Mouse (Mus musculus) MEL (cell line): ENCODE results near the gene Usp36. TPM values are rescaled to one million over a fixed set of nuclear protein-coding genes. Genes with fewer than 3 reads are reported as not detected.
A peak's percentile ranks its signal among the peaks of the same experiment; 100 is the strongest.

Source experiments
- DNase-seq: peaks from one replicate; pipeline ENCODE4 v3.0.0; 2011; ENCODE audit warnings: low read depth, low spot score
- H3K27ac ChIP-seq: 2 replicates; pipeline ENCODE4 v1.5.1; 2012; ENCODE audit warnings: low read depth, mild to moderate bottlenecking, control low read depth, low read length, moderate library complexity; ENCODE audit not compliant: control insufficient read depth
- H3K27me3 ChIP-seq, 2 experiments: fragments of 150-350 bp in 1 of 2; sonication (generic) in 1 of 2; 2 replicates each; pipeline ENCODE4 v1.6.1; 2012; ENCODE audit warnings: low read length in 2 of 2, mild to moderate bottlenecking in 2 of 2, improper control_type of control experiment in 1 of 2, moderate library complexity in 1 of 2; ENCODE audit not compliant: insufficient read depth in 2 of 2, control insufficient read depth in 1 of 2
- H3K36me3 ChIP-seq, 2 experiments: 2 replicates each; pipeline ENCODE4 v1.6.1; 2012 to 2014; ENCODE audit warnings: low read length in 2 of 2, improper control_type of control experiment in 1 of 2, inconsistent platforms in 1 of 2, mild to moderate bottlenecking in 1 of 2; ENCODE audit not compliant: insufficient read depth in 2 of 2, control insufficient read depth in 1 of 2
- H3K4me1 ChIP-seq, 2 experiments: fragments of 150-350 bp in 1 of 2; sonication (generic) in 1 of 2; 2 replicates each; pipeline ENCODE4 v1.6.1; 2012; ENCODE audit warnings: low read length in 2 of 2, improper control_type of control experiment in 1 of 2, mild to moderate bottlenecking in 1 of 2; ENCODE audit not compliant: insufficient read depth in 2 of 2, control insufficient read depth in 1 of 2
- H3K4me3 ChIP-seq, 2 experiments: fragments of 150-350 bp in 1 of 2; sonication (generic) in 1 of 2; 2 replicates each; pipeline ENCODE4 v1.5.1; 2012; ENCODE audit warnings: low read depth in 2 of 2, low read length in 2 of 2, mild to moderate bottlenecking in 2 of 2, moderate library complexity in 2 of 2, control low read depth in 1 of 2, improper control_type of control experiment in 1 of 2; ENCODE audit not compliant: control insufficient read depth in 1 of 2, insufficient read depth in 1 of 2
- H3K79me2 ChIP-seq: 2 replicates; pipeline ENCODE4 v1.6.1; 2012; ENCODE audit warnings: mild to moderate bottlenecking, low read length, moderate library complexity; ENCODE audit not compliant: control insufficient read depth, poor library complexity, insufficient read depth
- H3K9ac ChIP-seq: 2 replicates; pipeline ENCODE4 v1.6.1; 2012; ENCODE audit warnings: low read depth, mild to moderate bottlenecking, control low read depth, low read length, moderate library complexity; ENCODE audit not compliant: control insufficient read depth, poor library complexity, severe bottlenecking
- H3K9me3 ChIP-seq: fragments of 150-350 bp; sonication (generic); replicated peaks from 2 replicates; pipeline ENCODE4 v1.6.1; 2012; ENCODE audit warnings: mild to moderate bottlenecking, low read length, improper control_type of control experiment, moderate library complexity; ENCODE audit not compliant: insufficient read depth
- BHLHE40 ChIP-seq: IDR thresholded peaks from 2 replicates; pipeline ENCODE4 v1.6.1; 2012; ENCODE audit warnings: low read depth, mild to moderate bottlenecking, inconsistent platforms, low read length, improper control_type of control experiment, borderline replicate concordance
- CHD1 ChIP-seq: IDR thresholded peaks from 2 replicates; pipeline ENCODE4 v1.6.1; 2012; ENCODE audit warnings: low read depth, mild to moderate bottlenecking, inconsistent platforms, low read length, improper control_type of control experiment
- CHD2 ChIP-seq: IDR thresholded peaks from 2 replicates; pipeline ENCODE4 v1.6.1; 2011; ENCODE audit warnings: low read length, improper control_type of control experiment
- CTCF ChIP-seq, 3 experiments: IDR thresholded peaks in 2 of 3; conservative IDR thresholded peaks in 1 of 3; 2 replicates each; pipeline ENCODE4 v1.5.1; 2011 to 2012; ENCODE audit warnings: low read length in 3 of 3, low read depth in 2 of 3, mild to moderate bottlenecking in 2 of 3, improper control_type of control experiment in 1 of 3, inconsistent platforms in 1 of 3, mixed read lengths in 1 of 3, moderate library complexity in 1 of 3; ENCODE audit not compliant: control insufficient read depth in 1 of 3, insufficient read depth in 1 of 3, poor library complexity in 1 of 3, severe bottlenecking in 1 of 3
- E2F4 ChIP-seq: IDR thresholded peaks from 2 replicates; pipeline ENCODE4 v1.6.1; 2011; ENCODE audit warnings: low read depth, low read length, improper control_type of control experiment, borderline replicate concordance
- ELF1 ChIP-seq: IDR thresholded peaks from 2 replicates; pipeline ENCODE4 v1.6.1; 2014; ENCODE audit warnings: low read depth, mild to moderate bottlenecking, inconsistent platforms, low read length, improper control_type of control experiment, moderate library complexity
- EP300 ChIP-seq, 2 experiments: IDR thresholded peaks; 2 replicates each; pipeline ENCODE4 v1.6.1; 2011; ENCODE audit warnings: improper control_type of control experiment in 2 of 2, low read length in 2 of 2, low read depth in 1 of 2, mild to moderate bottlenecking in 1 of 2
- ETS1 ChIP-seq: IDR thresholded peaks from 2 replicates; pipeline ENCODE4 v1.6.1; 2012; ENCODE audit warnings: low read depth, mild to moderate bottlenecking, inconsistent platforms, low read length, improper control_type of control experiment, moderate library complexity
- GABPA ChIP-seq: IDR thresholded peaks from 2 replicates; pipeline ENCODE4 v1.6.1; 2012; ENCODE audit warnings: low read depth, mild to moderate bottlenecking, inconsistent platforms, low read length, improper control_type of control experiment, moderate library complexity
- GATA1 ChIP-seq: IDR thresholded peaks from 2 replicates; pipeline ENCODE4 v1.6.1; 2011; ENCODE audit warnings: low read depth, low read length, improper control_type of control experiment
- HCFC1 ChIP-seq: IDR thresholded peaks from 2 replicates; pipeline ENCODE4 v1.6.1; 2012; ENCODE audit warnings: low read depth, mild to moderate bottlenecking, inconsistent platforms, low read length, improper control_type of control experiment, moderate library complexity
- JUND ChIP-seq: IDR thresholded peaks from 2 replicates; pipeline ENCODE4 v1.6.1; 2011; ENCODE audit warnings: low read depth, mild to moderate bottlenecking, improper control_type of control experiment, low read length
- KAT2A ChIP-seq: conservative IDR thresholded peaks from 2 replicates; pipeline ENCODE4 v1.6.1; 2012; ENCODE audit warnings: low read depth, low read length, improper control_type of control experiment, inconsistent platforms
- MAX ChIP-seq: IDR thresholded peaks from 2 replicates; pipeline ENCODE4 v1.6.1; 2011; ENCODE audit warnings: low read length, improper control_type of control experiment
- MAZ ChIP-seq: IDR thresholded peaks from 2 replicates; pipeline ENCODE4 v1.6.1; 2012; ENCODE audit warnings: low read depth, mild to moderate bottlenecking, inconsistent platforms, low read length, improper control_type of control experiment
- MEF2A ChIP-seq: IDR thresholded peaks from 2 replicates; pipeline ENCODE4 v1.6.1; 2014; ENCODE audit warnings: low read depth, mild to moderate bottlenecking, inconsistent platforms, low read length, improper control_type of control experiment; ENCODE audit not compliant: poor library complexity, insufficient replicate concordance, severe bottlenecking; ENCODE audit errors: extremely low read depth
- MXI1 ChIP-seq: IDR thresholded peaks from 2 replicates; pipeline ENCODE4 v1.6.1; 2011; ENCODE audit warnings: mild to moderate bottlenecking, low read depth, low read length, improper control_type of control experiment
- MYB ChIP-seq: IDR thresholded peaks from 2 replicates; pipeline ENCODE4 v1.6.1; 2011; ENCODE audit warnings: mild to moderate bottlenecking, low read depth, low read length, improper control_type of control experiment
- MYC ChIP-seq: IDR thresholded peaks from 2 replicates; pipeline ENCODE4 v1.6.1; 2011; ENCODE audit warnings: low read depth, mild to moderate bottlenecking, low read length, improper control_type of control experiment, moderate library complexity
- NELFE ChIP-seq: IDR thresholded peaks from 2 replicates; pipeline ENCODE4 v1.6.1; 2011; ENCODE audit warnings: low read depth, low read length, improper control_type of control experiment
- NRF1 ChIP-seq: IDR thresholded peaks from 2 replicates; pipeline ENCODE4 v1.6.1; 2014; ENCODE audit warnings: low read depth, mild to moderate bottlenecking, inconsistent platforms, low read length, improper control_type of control experiment, moderate library complexity; ENCODE audit not compliant: poor library complexity, insufficient read depth, severe bottlenecking
- POLR2A ChIP-seq, 2 experiments: IDR thresholded peaks; 2 replicates each; pipeline ENCODE4 v1.6.1; 2011 to 2012; ENCODE audit warnings: low read length in 2 of 2, mild to moderate bottlenecking in 2 of 2, control low read depth in 1 of 2, improper control_type of control experiment in 1 of 2, low read depth in 1 of 2, moderate library complexity in 1 of 2; ENCODE audit not compliant: control insufficient read depth in 1 of 2, insufficient read depth in 1 of 2, poor library complexity in 1 of 2
- POLR2AphosphoS2 ChIP-seq: IDR thresholded peaks from 2 replicates; pipeline ENCODE4 v1.6.1; 2011; ENCODE audit warnings: low read length, improper control_type of control experiment
- POLR2AphosphoS5 ChIP-seq: IDR thresholded peaks from 2 replicates; pipeline ENCODE4 v1.6.1; 2012; ENCODE audit warnings: low read depth, borderline replicate concordance, mild to moderate bottlenecking, inconsistent platforms, low read length, moderate library complexity, mixed read lengths
- RCOR1 ChIP-seq: IDR thresholded peaks from 2 replicates; pipeline ENCODE4 v1.6.1; 2012; ENCODE audit warnings: low read depth, mild to moderate bottlenecking, inconsistent platforms, low read length, improper control_type of control experiment
- SIN3A ChIP-seq: IDR thresholded peaks from 2 replicates; pipeline ENCODE4 v1.6.1; 2012; ENCODE audit warnings: low read length, improper control_type of control experiment, inconsistent platforms
- SMC3 ChIP-seq: IDR thresholded peaks from 2 replicates; pipeline ENCODE4 v1.6.1; 2011; ENCODE audit warnings: low read depth, low read length, improper control_type of control experiment
- TBP ChIP-seq: IDR thresholded peaks from 2 replicates; pipeline ENCODE4 v1.8.0; 2011; ENCODE audit warnings: low read depth, low read length, improper control_type of control experiment
- TCF12 ChIP-seq: IDR thresholded peaks from 2 replicates; pipeline ENCODE4 v1.6.1; 2014; ENCODE audit warnings: low read depth, mild to moderate bottlenecking, inconsistent platforms, low read length, improper control_type of control experiment, moderate library complexity
- UBTF ChIP-seq: IDR thresholded peaks from 2 replicates; pipeline ENCODE4 v1.6.1; 2012; ENCODE audit warnings: low read depth, mild to moderate bottlenecking, inconsistent platforms, low read length, improper control_type of control experiment, moderate library complexity, borderline replicate concordance; ENCODE audit not compliant: insufficient read depth
- USF1 ChIP-seq: IDR thresholded peaks from 2 replicates; pipeline ENCODE4 v1.6.1; 2014; ENCODE audit warnings: low read depth, mild to moderate bottlenecking, inconsistent platforms, low read length, improper control_type of control experiment, moderate library complexity
- USF2 ChIP-seq, 2 experiments: IDR thresholded peaks; 2 replicates each; pipeline ENCODE4 v1.6.1; 2011 to 2012; ENCODE audit warnings: improper control_type of control experiment in 2 of 2, low read length in 2 of 2, borderline replicate concordance in 1 of 2, inconsistent platforms in 1 of 2, low read depth in 1 of 2, mild to moderate bottlenecking in 1 of 2; ENCODE audit not compliant: insufficient read depth in 1 of 2
- ZKSCAN1 ChIP-seq: IDR thresholded peaks from 2 replicates; pipeline ENCODE4 v1.6.1; 2012; ENCODE audit warnings: low read depth, mild to moderate bottlenecking, inconsistent platforms, low read length, improper control_type of control experiment, moderate library complexity
- ZMIZ1 ChIP-seq: IDR thresholded peaks from 2 replicates; pipeline ENCODE4 v1.6.1; 2012; ENCODE audit warnings: low read depth, mild to moderate bottlenecking, inconsistent platforms, low read length, improper control_type of control experiment, moderate library complexity
- polyA plus RNA-seq, 2 experiments: library from polyadenylated mRNA; stranded (reverse) in 1 of 2; unstranded in 1 of 2; fragments of >175 nt in 1 of 2; fragments of >200 nt in 1 of 2; gene quantifications; 2 replicates each; pipeline versions ENCODE4 v1.2.1 to v1.2.4; 2012; ENCODE audit warnings: low replicate concordance in 2 of 2, low read depth in 1 of 2; ENCODE audit not compliant: insufficient read length in 2 of 2, insufficient read depth in 1 of 2, missing spikeins in 1 of 2
- total RNA-seq: library from RNA; depleted of rRNA; stranded (reverse); fragments of 300-350 nt; gene quantifications from 2 replicates; pipeline ENCODE4 v1.2.3, GENCODE M21; 2012; rRNA removed

Usp36 gene
- total RNA-seq = 21.3 and 24.8 TPM in 2 replicates
- polyA plus RNA-seq = 10 to 100 TPM; 50.7 to 89.6 TPM

- TF ChIP-seq BHLHE40 (peak; percentile 66; the same call in 1 of the 2 replicates), TCF12 (peak; percentile 58), TBP (peak; percentile 78), ETS1 (peak; percentile 98), ZKSCAN1 (no peak), SIN3A (peak; percentile 100), SMC3 (no peak), EP300 (IDR thresholded peaks at IDR 0.05; ENCODE audit: low read depth in 1 of 2, low read length in 2 of 2) (peak in 1 of 2 experiments; percentile 46; a peak in 2 of 4 replicates), NELFE (peak; percentile 99), E2F4 (no peak), UBTF (peak; percentile 27; the same call in 1 of the 2 replicates), MXI1 (peak; percentile 100), HCFC1 (peak; percentile 91), CHD1 (no peak), MAX (peak; percentile 99), RCOR1 (no peak), POLR2A (IDR thresholded peaks at IDR 0.05; ENCODE audit: control insufficient read depth in 1 of 2, insufficient read depth in 1 of 2, low read depth in 1 of 2, low read length in 2 of 2, poor library complexity in 1 of 2) (peak; percentile 82 to 100), KAT2A (peak; percentile 61; the same call in 1 of the 2 replicates), MYB (0 out of 2 replicates have a peak, but pooled peaks have one; percentile 14), POLR2AphosphoS5 (no peak), NRF1 (peak; percentile 89), MYC (peak; percentile 100), USF1 (peak; percentile 88), CHD2 (no peak), GABPA (no peak), ZMIZ1 (peak; percentile 95), POLR2AphosphoS2 (peak; percentile 99), ELF1 (peak; percentile 90), USF2 (IDR thresholded peaks at IDR 0.05; ENCODE audit: borderline replicate concordance in 1 of 2, insufficient read depth in 1 of 2, low read depth in 1 of 2, low read length in 2 of 2) (no peak), MAZ (peak; percentile 75), GATA1 (no peak), JUND (no peak), CTCF (IDR thresholded peaks at IDR 0.05 in 2 of 3, conservative IDR thresholded peaks at IDR 0.05 in 1 of 3; ENCODE audit: control insufficient read depth in 1 of 3, insufficient read depth in 1 of 3, low read depth in 2 of 3, low read length in 3 of 3, poor library complexity in 1 of 3, severe bottlenecking in 1 of 3) (0 out of 6 replicates have a peak, but pooled peaks of 1 of the 3 experiments have one; percentile 1), MEF2A (no peak)
- Histone ChIP-seq H3K27me3 (peaks cover 0 to 9% of the 10 kb centered on the region in 2 experiments; a peak in 2 of 4 replicates), H3K79me2 (peaks cover 30% of the 10 kb centered on the region), H3K27ac (peak within 1 kb of the TSS; percentile 85), H3K9me3 (no peaks in the 10 kb centered on the region), H3K36me3 (peaks cover 0 to 11% of the 10 kb centered on the region in 2 experiments; a peak in 2 of 4 replicates), H3K9ac (peak within 1 kb of the TSS; percentile 90), H3K4me3 (peak within 1 kb of the TSS; percentile 84 to 91), H3K4me1 (peaks cover 0 to 14% of the 10 kb centered on the region in 2 experiments; a peak in 2 of 4 replicates)
- DNase-seq = peak; percentile 100
Measured at GRCm38 (mm10) chr11:118289999-118290889, at the start of gene Usp36. Usp36 (minus strand) TSS chr11:118290244.
